Comparison of ENCODE assay signal across 8 mouse cellular contexts in the genomic region with DNA sequence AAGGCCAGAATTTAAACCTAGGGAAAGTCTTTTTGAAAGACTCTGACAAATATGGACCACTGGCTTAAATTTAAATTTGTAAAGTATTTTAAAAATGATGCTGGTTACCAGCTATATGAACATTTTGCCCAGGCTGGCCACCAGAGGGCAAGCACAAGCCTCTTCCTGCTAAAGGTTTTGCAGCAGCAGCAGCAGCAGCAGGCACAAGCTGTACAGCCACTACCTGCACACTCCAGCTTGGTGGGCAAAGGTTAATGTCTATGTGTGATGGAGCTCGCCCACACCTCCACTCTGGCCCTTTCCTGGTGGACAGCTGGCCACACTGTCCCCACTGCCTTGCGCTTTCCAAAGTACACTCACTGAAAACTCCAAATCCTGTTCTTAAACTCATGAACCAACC. TPM values are rescaled to one million over a fixed set of nuclear protein-coding genes. Genes with fewer than 3 reads are reported as not detected.
DNase-seq lines count a peak whose midpoint lies in the region; ATAC-seq lines count a peak whose summit lies in the region.

No protein-coding gene starts in this region.

- peak; percentile 74; the same call in 1 of the 2 replicates for ATAC-seq in kidney, embryonic 14.5 days (ENCODE audit: low FRiP score, low TSS enrichment)

- H3K9me3 ChIP-seq in kidney, embryonic 14.5 days (ENCODE audit: control insufficient read depth, low read length) = no peaks in the 10 kb centered on the region
- H3K9me3 ChIP-seq in megakaryocyte, embryonic 14.5 days = no peaks in the 10 kb centered on the region

- H3K27me3 ChIP-seq in kidney, embryonic 14.5 days (ENCODE audit: control insufficient read depth, insufficient read depth, low read length) = no peaks in the 10 kb centered on the region
- no peaks in the 10 kb centered on the region for H3K27me3 ChIP-seq in megakaryocyte, embryonic 14.5 days (replicated peaks)

- DNase-seq in adrenal gland, postnatal 14 days = peak; percentile 37
- DNase-seq in adrenal gland, adult 18-20 months (ENCODE audit: low spot score in 2 of 2) = no peak
- peak; percentile 56 for DNase-seq in A20 (ENCODE audit: low read depth, low spot score)
- DNase-seq in embryo, embryonic 11.5 days (ENCODE audit: low read depth, low spot score) = peak; percentile 9
- peak; percentile 14 to 17 for DNase-seq in thymus, postnatal 36 days
- no peak for DNase-seq in testis, postnatal 14 days (ENCODE audit: low spot score)

- no peak overlapping the region for H3K27ac ChIP-seq in kidney, embryonic 14.5 days (ENCODE audit: low read depth, low read length)

- WGBS in kidney, embryonic 14.5 days = 62% methylated on average over 2 of the region's 2 CpGs

- peaks cover 73% of the 10 kb centered on the region for H3K36me3 ChIP-seq in kidney, embryonic 14.5 days (ENCODE audit: control insufficient read depth, insufficient read depth, low read length)
- H3K36me3 ChIP-seq in megakaryocyte, embryonic 14.5 days (replicated peaks; ENCODE audit: low read length) = peaks cover 98% of the 10 kb centered on the region

- H3K9ac ChIP-seq in kidney, embryonic 14.5 days (ENCODE audit: low read depth, low read length) = no peak overlapping the region

- no peak overlapping the region for H3K4me3 ChIP-seq in kidney, embryonic 14.5 days (ENCODE audit: low read length)
- H3K4me3 ChIP-seq in megakaryocyte, embryonic 14.5 days (replicated peaks) = peak overlapping the region; percentile 23

- H3K4me1 ChIP-seq in kidney, embryonic 14.5 days (ENCODE audit: control insufficient read depth, insufficient read depth, low read length) = no peaks in the 10 kb centered on the region
- peaks cover 6% of the 10 kb centered on the region for H3K4me1 ChIP-seq in megakaryocyte, embryonic 14.5 days

- no peak overlapping the region for H3K4me2 ChIP-seq in kidney, embryonic 14.5 days (replicated peaks; ENCODE audit: low read depth, low read length)

RNA-seq across cellular contexts. Expression of gene Adh5, which starts 20.2 kb away (rescaled TPM):
- total RNA-seq in adrenal gland, postnatal 14 days (2021) = 180 and 201 TPM in 2 replicates
- total RNA-seq in adrenal gland, adult 18-20 months (2021) = 100 to 1,000 TPM; 139 to 209 TPM
- polyA plus RNA-seq in kidney, embryonic 14.5 days (2014; fragmentation: Nextera tagmentation; extraction: Ambion mirVana) = 256 and 266 TPM in 2 replicates
- 2.5 and 12.6 TPM in 2 replicates for polyA plus RNA-seq in megakaryocyte, embryonic 14.5 days (2012; ENCODE audit: insufficient read depth, low replicate concordance)

RNA-seq across cellular contexts. Expression of gene Metap1, which starts 26.2 kb away (rescaled TPM):
- 50.5 and 54.4 TPM in 2 replicates for total RNA-seq in adrenal gland, postnatal 14 days (2021)
- 10 to 100 TPM; 51.9 to 61.6 TPM for total RNA-seq in adrenal gland, adult 18-20 months (2021)
- 35.3 and 54.0 TPM in 2 replicates for polyA plus RNA-seq in kidney, embryonic 14.5 days (2014; fragmentation: Nextera tagmentation; extraction: Ambion mirVana)
- 10.2 and 16.6 TPM in 2 replicates for polyA plus RNA-seq in megakaryocyte, embryonic 14.5 days (2012; ENCODE audit: insufficient read depth, low replicate concordance)

RNA-seq across cellular contexts. Expression of gene Adh4, which starts 47.9 kb away (rescaled TPM):
- total RNA-seq in adrenal gland, postnatal 14 days (2021) = 1.6 and 13.8 TPM in 2 replicates
- 1 to 10 TPM in 1 of 2 experiments, under 1 TPM in 1; 0.80 to 2.3 TPM for total RNA-seq in adrenal gland, adult 18-20 months (2021)
- polyA plus RNA-seq in kidney, embryonic 14.5 days (2014; fragmentation: Nextera tagmentation; extraction: Ambion mirVana) = not detected in 2 replicates
- polyA plus RNA-seq in megakaryocyte, embryonic 14.5 days (2012; ENCODE audit: insufficient read depth, low replicate concordance) = not detected in 2 replicates

Comparison
In these comparisons a context has a peak if more than half of its experiments do, and no peak if none do; other contexts are left out.
1. DNase-seq: peak in adrenal gland, postnatal 14 days (single experiment), A20 (single experiment), embryo, embryonic 11.5 days (single experiment) and thymus, postnatal 36 days (2 of 2); none in adrenal gland, adult 18-20 months (0 of 2) and testis, postnatal 14 days (single experiment).